Mouse (Mus musculus) spleen, adult 12 weeks (tissue): ENCODE results near the gene Uqcrc2.
A peak's percentile ranks its signal among the peaks of the same experiment; 100 is the strongest.

ENCODE experiments used
- DNase-seq: peaks from one replicate; pipeline ENCODE4 v3.0.0; 2022; ENCODE audit warnings: low spot score

Gene Uqcrc2

GRCm38 (mm10) chr7:120690634-120691033 is 55.7 kb downstream of the Uqcrc2 start:
- DNase-seq: peak; percentile 15

DNA sequence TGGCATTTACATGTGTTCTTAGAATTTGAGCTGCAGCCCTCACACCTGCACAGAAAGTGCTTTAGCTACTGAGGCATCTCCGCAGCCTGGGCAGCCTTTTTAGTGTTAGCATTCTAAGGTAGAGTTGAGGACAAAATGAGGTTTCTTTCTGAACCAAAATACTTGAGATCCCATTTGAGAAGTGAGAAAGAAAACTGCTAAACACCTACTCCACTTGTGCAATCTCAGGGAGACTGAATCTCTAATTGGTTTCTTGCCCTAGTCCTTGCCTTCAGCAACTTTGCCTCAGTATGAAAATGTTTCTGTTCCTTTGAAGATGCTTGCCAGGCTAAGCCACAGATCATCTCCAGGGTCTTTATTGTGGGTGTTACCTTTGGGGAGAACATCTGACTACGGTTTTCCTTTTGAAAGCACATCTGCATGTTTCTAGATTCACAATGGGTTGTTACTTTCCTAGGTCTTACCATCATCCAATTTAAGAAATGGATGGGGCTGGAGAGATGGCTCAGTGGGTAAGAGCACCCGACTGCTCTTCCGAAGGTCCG is 58.9 kb downstream of the Uqcrc2 start:
- DNase-seq: no peak

- no peak for DNase-seq
These were observed 60.2 kb downstream of the Uqcrc2 start for GRCm38 (mm10) chr7:120695196-120695595.

DNA sequence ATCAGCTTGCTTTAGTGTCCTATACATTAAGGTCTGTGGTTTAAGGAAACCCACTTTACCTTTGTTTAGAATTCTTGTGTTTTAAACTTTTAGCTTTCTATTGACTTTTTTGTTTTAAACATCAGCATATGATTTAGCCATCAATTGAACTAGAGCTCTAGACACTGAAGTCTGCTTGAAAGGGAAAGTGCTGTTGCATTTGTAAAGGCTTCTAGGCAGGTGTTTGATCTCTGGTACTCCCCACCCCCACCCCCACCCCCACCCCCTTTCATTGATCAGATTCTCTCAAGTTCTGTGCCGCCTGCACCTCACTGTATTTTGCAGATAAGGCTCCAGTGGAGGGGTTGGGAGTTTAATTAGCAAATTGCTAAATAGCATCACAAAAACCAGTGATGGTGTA is 60.7 kb downstream of the Uqcrc2 start:
- DNase-seq: no peak

GRCm38 (mm10) chr7:120696331-120696730 is 61.4 kb downstream of the Uqcrc2 start:
- DNase-seq: no peak

- no peak for DNase-seq
These were observed 64.6 kb downstream of the Uqcrc2 start for GRCm38 (mm10) chr7:120699586-120699985.

DNA sequence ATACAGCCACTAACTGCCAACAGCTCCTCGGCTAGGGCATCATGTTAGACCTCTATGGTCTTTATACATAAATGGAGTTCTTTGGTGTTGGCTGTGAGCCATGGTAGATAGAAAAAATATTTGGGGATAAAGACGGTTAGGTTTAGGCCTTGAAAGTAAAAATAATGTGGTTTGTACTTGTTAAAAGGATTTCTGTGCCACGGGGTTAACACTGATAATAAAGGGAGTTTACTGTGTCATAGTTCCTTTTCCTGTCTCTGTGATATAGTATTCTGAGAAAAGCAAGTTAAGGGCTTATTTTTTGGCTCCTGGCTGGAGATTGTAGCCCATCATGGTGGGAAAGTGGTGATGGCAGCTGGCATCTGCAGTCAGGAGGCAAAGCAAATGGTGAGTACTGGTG is 68.9 kb downstream of the Uqcrc2 start:
- no peak for DNase-seq
